Mouse (Mus musculus) gastrocnemius, postnatal 36 days (tissue): ENCODE measurements around the gene Dcaf12. TPM values are rescaled to one million over a fixed set of nuclear protein-coding genes. Genes with fewer than 3 reads are reported as not detected.

Source experiments
- DNase-seq, 2 experiments: peaks; one replicate each; pipeline ENCODE4 v3.0.0; 2022
- intact Hi-C: fragments of 180-260 bp; cut with DNase I; formaldehyde crosslinking; loops from one replicate; pipeline ENCODE4 v1.15.1; 2025
- total RNA-seq, 2 experiments: library from RNA; stranded (reverse); gene quantifications; 2 replicates each; pipeline ENCODE4 v1.2.3; 2021

Gene Dcaf12
- total RNA-seq, 2 experiments from 2014 or later, result 23.9 to 27.4 TPM

DNA sequence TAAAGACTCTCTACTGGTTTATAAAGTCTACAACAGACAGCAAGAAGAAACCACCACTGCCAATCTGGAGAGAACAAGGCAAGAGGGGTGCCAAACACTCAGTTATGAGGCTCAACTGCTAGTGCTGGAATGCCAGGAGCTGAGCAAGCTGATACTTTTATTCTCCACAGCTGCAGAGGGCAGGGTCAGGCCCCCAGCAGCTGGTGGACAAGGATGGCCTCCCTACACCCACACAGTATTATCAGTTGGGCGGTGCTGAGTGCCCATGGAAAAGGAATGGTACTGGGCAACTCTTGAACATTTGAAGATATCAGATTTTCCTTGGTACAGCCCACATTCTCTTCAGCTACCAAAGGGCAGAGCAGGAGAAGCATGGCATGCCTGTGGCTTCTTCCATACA is 56.9 kb downstream of the Dcaf12 start:
- DNase-seq, result peak in 1 of 2 experiments; percentile 8
- intact Hi-C loops, result no loop called here

DNA sequence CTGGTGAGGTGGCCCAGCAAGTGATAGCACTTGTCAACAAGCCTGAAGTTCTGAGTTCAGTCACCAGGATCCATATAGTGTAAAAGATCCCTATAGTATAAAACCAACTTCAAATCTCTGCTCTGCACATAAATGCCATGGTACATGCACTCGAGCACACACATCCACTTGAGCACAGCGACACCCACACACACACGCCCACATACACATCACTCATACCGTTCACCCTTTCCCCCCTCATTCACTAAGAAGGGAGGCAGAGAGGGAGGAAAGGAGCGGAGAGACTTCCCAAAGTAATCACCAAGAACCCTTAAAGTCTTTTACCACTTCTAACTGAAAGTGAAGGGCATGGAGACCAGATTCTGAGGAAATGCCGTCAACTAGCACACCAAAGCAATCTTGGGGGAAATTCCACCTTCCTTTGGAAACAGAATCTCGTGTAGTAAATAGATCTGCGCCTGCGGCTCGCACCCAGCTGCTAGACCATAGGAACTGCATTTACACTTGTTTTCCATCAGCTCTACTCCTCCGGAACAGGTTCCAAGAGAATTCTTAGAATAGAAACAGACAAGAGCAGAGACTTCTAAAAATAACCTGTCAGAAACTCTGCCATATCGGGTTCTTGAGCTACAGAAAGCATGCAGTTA is 59.0 kb downstream of the Dcaf12 start:
- intact Hi-C loops, result loop anchor here (1.0 kb wide), 1 partner anchor 14 kb away; no protein-coding TSS in a partner anchor
- DNase-seq, result no peak

DNA sequence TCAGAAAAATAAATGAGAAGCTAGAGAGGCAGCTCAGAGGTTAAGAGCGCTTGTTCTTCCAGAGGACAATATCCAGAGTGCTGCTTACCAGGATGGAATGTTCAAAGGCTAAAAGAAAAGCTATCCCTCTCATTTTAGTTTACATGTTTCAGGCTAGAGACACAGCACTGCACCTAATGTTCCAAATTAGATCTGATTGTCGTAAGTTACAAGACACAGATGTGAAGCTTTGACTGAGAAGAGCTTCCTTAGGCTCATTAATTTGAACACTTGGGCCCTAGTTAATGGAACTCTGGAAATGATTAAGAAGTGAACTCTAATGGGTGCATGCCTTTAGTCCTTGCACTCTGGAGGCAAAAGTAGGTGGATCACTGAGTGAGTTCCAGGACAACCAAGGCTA is 60.9 kb downstream of the Dcaf12 start:
- DNase-seq, result no peak
- intact Hi-C loops, result no loop called here

DNA sequence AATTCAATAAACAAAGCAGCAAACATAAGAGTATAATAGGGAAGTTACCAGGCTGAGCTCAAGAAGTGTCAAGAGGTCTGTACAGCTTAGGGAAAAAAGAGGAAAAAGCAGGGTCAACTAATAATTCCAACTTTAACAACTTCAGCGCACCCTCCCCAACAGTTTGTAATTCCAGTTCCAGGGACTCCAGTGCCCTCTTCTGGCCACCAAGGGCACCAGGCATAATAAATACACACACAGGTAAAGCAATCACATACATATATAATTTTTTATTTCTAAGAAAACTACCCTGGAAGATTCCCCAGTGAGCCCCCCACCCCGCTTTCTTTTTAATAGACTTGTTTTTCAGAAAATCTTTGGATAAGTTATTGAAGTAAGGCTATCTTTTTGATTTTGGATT is 69.3 kb downstream of the Dcaf12 start:
- DNase-seq, result no peak
- intact Hi-C loops, result no loop called here

Other genes starting within 250 kb of the Dcaf12 start
- gene Aqp3, start 216.7 kb downstream of the Dcaf12 start, total RNA-seq, result not detected
- gene Nol6, start 190.4 kb downstream of the Dcaf12 start, total RNA-seq, result 10 to 100 TPM; 13.9 to 15.4 TPM
- gene Ube2r2, start 179.1 kb downstream of the Dcaf12 start, total RNA-seq, result 100 to 1,000 TPM; 122 to 145 TPM
- 10 to 100 TPM; 86.8 to 88.5 TPM for gene Ubap2, start 39.7 kb downstream of the Dcaf12 start, total RNA-seq
- 10 to 100 TPM; 33.9 to 35.5 TPM for gene Ubap1, start 34.1 kb upstream of the Dcaf12 start, total RNA-seq
- gene Kif24, start 150.0 kb upstream of the Dcaf12 start, total RNA-seq, result under 1 TPM; 0.31 to 0.35 TPM
- gene Nudt2, start 150.3 kb upstream of the Dcaf12 start, total RNA-seq, result 10 to 100 TPM; 21.9 to 22.4 TPM
- gene AI464131, start 188.2 kb upstream of the Dcaf12 start, total RNA-seq, result 10 to 100 TPM; 66.0 to 66.5 TPM
- gene 1110017D15Rik, start 202.4 kb upstream of the Dcaf12 start, total RNA-seq, result under 1 TPM in 1 of 2 experiments, not detected in 1; 0.37 TPM